Mouse (Mus musculus): Measurements from ENCODE around the gene S100a11. TPM values are rescaled to one million over a fixed set of nuclear protein-coding genes. Genes with fewer than 3 reads are reported as not detected.

The S100a11 gene
- polyA plus RNA-seq, 1 experiment: 151 TPM

DNA sequence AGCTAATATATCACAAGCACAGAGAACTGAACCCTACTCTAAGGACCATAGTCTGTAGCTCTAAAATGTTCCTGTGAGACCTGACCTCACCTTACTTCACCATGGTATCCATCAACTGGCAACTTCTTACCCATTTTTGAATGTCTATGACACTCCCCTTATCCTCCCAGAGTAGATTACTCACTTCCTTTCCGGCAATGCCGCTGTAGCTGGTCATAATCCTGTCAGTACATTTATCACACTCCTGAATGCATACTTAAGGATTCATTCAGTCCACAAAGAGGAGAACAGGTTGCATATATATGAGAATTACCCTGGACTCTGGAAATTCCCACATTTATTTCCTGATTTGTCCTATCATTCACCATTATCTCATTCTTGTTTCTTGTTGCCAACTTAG is 2.9 kb upstream of the S100a11 start:
- WGBS: 95% methylated on average over 2 of the region's 2 CpGs
- H3K36me3 ChIP-seq (ENCODE audit: control insufficient read depth, insufficient read depth, low read length): no peaks in the 10 kb centered on the region
- DNase-seq: no peak
- peaks cover 3% of the 10 kb centered on the region; the same call in 1 of the 2 replicates for H3K4me1 ChIP-seq (replicated peaks; ENCODE audit: control insufficient read depth, insufficient read depth, low read length)
- no peak overlapping the region for H3K27ac ChIP-seq (ENCODE audit: control insufficient read depth, insufficient read depth, low read length)
- no peak for TF ChIP-seq CTCF (IDR thresholded peaks at IDR 0.05; ENCODE audit: borderline replicate concordance, control insufficient read depth, extremely low read depth, insufficient read depth, low read length, poor library complexity)
- no peak for TF ChIP-seq POLR2A (IDR thresholded peaks at IDR 0.05; ENCODE audit: control insufficient read depth, extremely low read depth, insufficient read depth, low read length, poor library complexity)
- no peaks in the 10 kb centered on the region for H3K27me3 ChIP-seq (ENCODE audit: control insufficient read depth, insufficient read depth, low read length)
- H3K4me3 ChIP-seq (ENCODE audit: control insufficient read depth, insufficient read depth, low read length): no peak overlapping the region

DNA sequence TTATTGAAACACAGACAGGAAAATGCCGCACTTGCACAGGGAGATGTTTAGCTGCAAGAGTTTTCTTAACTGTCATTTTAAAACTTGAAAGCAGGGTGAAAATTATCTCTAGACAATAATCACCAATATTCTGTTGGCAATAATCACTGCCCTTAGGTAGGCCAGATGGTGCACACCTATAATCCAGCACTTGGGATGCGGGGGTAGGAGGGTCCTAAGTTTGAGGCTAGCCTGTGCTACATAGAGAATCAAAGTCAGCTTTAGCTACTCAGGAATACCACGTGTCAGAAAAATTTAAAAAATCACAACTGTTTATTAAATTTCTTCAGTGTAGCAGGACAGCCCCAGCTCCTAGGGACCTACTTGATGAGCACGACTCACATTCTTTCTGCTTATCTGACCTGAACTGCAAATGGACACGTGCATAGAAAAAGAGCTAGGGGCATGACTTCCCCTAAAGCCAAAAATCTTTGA is 395 bp upstream of the S100a11 start:
- WGBS: 57% methylated on average over 5 of the region's 5 CpGs
- TF ChIP-seq CTCF (IDR thresholded peaks at IDR 0.05; ENCODE audit: borderline replicate concordance, control insufficient read depth, extremely low read depth, insufficient read depth, low read length, poor library complexity) (no peak), POLR2A (IDR thresholded peaks at IDR 0.05; ENCODE audit: control insufficient read depth, extremely low read depth, insufficient read depth, low read length, poor library complexity) (no peak)
- DNase-seq: no peak
- H3K36me3 ChIP-seq (ENCODE audit: control insufficient read depth, insufficient read depth, low read length): no peaks in the 10 kb centered on the region
- peaks cover 3% of the 10 kb centered on the region; the same call in 1 of the 2 replicates for H3K4me1 ChIP-seq (replicated peaks; ENCODE audit: control insufficient read depth, insufficient read depth, low read length)
- H3K27me3 ChIP-seq (ENCODE audit: control insufficient read depth, insufficient read depth, low read length): no peaks in the 10 kb centered on the region
- H3K4me3 ChIP-seq (ENCODE audit: control insufficient read depth, insufficient read depth, low read length): no peak overlapping the region; the same call in 1 of the 2 replicates
- H3K27ac ChIP-seq (ENCODE audit: control insufficient read depth, insufficient read depth, low read length): no peak overlapping the region

DNA sequence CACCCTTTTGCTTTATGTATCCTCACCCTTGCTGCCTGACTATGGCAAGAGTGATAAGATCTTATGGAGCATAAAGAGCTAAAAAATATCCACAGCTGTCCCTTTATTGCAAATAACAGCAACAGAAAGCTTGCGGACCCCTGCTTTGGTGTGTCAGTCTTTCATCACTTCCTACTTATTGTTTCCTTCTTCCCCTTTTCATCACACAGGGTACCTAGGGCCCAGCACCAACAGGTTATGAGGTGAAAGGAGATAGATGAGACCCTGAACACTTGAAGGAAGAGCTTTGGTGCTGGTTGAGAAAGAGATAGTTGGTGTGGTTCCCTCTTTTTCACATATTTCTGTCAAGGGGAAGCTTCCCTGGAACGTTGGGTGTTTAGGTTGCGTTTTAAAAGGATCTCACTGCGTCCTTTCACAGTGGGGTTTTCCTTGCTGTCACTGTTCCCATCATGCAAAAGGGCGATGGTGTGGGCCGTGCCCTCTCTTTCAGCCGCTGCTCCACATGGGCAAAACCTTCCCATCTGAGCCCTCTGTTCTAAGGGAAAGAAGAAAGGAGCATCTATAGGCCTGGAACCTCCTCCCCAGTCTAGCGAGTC is 1.3 kb downstream of the S100a11 start:
- 0 out of 2 replicates have a peak, but pooled peaks cover 2% of the 10 kb centered on the region for H3K36me3 ChIP-seq (ENCODE audit: control insufficient read depth, insufficient read depth, low read length)
- no peak for DNase-seq
- TF ChIP-seq CTCF (IDR thresholded peaks at IDR 0.05; ENCODE audit: borderline replicate concordance, control insufficient read depth, extremely low read depth, insufficient read depth, low read length, poor library complexity) (no peak), POLR2A (IDR thresholded peaks at IDR 0.05; ENCODE audit: control insufficient read depth, extremely low read depth, insufficient read depth, low read length, poor library complexity) (no peak)
- H3K4me1 ChIP-seq (replicated peaks; ENCODE audit: control insufficient read depth, insufficient read depth, low read length): peaks cover 3% of the 10 kb centered on the region; the same call in 1 of the 2 replicates
- H3K4me3 ChIP-seq (ENCODE audit: control insufficient read depth, insufficient read depth, low read length): no peak overlapping the region
- H3K27ac ChIP-seq (ENCODE audit: control insufficient read depth, insufficient read depth, low read length): no peak overlapping the region
- no peaks in the 10 kb centered on the region for H3K27me3 ChIP-seq (ENCODE audit: control insufficient read depth, insufficient read depth, low read length)
- 74% methylated on average over 8 of the region's 8 CpGs for WGBS

DNA sequence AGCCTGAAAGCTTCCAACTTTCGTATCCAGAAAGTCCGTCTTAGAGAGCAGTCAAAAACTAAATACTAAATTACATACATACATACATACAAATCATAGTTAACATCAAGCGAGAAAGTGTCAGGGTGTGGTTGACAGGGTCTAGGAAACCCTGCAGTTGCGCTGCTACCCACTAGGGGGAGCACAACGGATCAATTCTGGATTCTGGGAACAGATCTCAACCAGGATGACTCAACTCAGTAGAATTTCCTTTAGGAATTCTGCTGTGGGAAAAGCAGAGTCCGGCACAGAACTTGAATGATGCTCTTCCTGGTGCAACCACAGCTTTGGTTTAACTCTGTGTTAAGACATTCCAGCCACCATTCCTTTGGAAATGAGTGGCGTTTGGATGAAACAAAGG is 2.3 kb downstream of the S100a11 start:
- no peaks in the 10 kb centered on the region for H3K27me3 ChIP-seq (ENCODE audit: control insufficient read depth, insufficient read depth, low read length)
- DNase-seq: peak; percentile 44
- no peak overlapping the region for H3K4me3 ChIP-seq (ENCODE audit: control insufficient read depth, insufficient read depth, low read length)
- TF ChIP-seq CTCF (IDR thresholded peaks at IDR 0.05; ENCODE audit: borderline replicate concordance, control insufficient read depth, extremely low read depth, insufficient read depth, low read length, poor library complexity) (no peak), POLR2A (IDR thresholded peaks at IDR 0.05; ENCODE audit: control insufficient read depth, extremely low read depth, insufficient read depth, low read length, poor library complexity) (no peak)
- 0 out of 2 replicates have a peak, but pooled peaks cover 5% of the 10 kb centered on the region for H3K36me3 ChIP-seq (ENCODE audit: control insufficient read depth, insufficient read depth, low read length)
- H3K4me1 ChIP-seq (replicated peaks; ENCODE audit: control insufficient read depth, insufficient read depth, low read length): peaks cover 3% of the 10 kb centered on the region; the same call in 1 of the 2 replicates
- no peak overlapping the region for H3K27ac ChIP-seq (ENCODE audit: control insufficient read depth, insufficient read depth, low read length)
- 64% methylated on average over 7 of the region's 7 CpGs for WGBS

DNA sequence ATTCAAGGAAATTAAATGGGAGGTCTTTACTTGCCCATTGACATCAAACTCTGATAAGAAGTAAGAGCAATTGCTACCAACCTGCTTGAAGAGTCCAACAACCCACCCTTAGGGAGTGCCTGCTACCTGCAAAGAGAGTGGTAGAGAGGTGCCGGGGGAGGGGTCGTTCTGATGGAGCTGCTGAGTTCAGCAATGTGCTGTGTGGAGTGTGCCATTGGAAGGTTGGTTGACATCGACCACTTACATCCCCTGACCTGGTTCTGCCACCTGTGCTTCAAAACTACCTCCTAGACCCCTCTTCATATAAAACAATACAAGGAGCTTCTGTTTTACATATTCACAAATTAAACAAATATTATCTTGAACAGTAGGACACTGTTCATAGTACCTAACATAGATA is 7.0 kb downstream of the S100a11 start:
- no peak for DNase-seq
- Histone ChIP-seq H3K36me3 (ENCODE audit: control insufficient read depth, insufficient read depth, low read length) (0 out of 2 replicates have a peak, but pooled peaks cover 5% of the 10 kb centered on the region), H3K27me3 (ENCODE audit: control insufficient read depth, insufficient read depth, low read length) (no peaks in the 10 kb centered on the region), H3K4me1 (replicated peaks; ENCODE audit: control insufficient read depth, insufficient read depth, low read length) (no peaks in the 10 kb centered on the region), H3K4me3 (ENCODE audit: control insufficient read depth, insufficient read depth, low read length) (no peak overlapping the region), H3K27ac (ENCODE audit: control insufficient read depth, insufficient read depth, low read length) (no peak overlapping the region)
- no peak for TF ChIP-seq CTCF (IDR thresholded peaks at IDR 0.05; ENCODE audit: borderline replicate concordance, control insufficient read depth, extremely low read depth, insufficient read depth, low read length, poor library complexity)
- no peak for TF ChIP-seq POLR2A (IDR thresholded peaks at IDR 0.05; ENCODE audit: control insufficient read depth, extremely low read depth, insufficient read depth, low read length, poor library complexity)
- 89% methylated on average over 3 of the region's 3 CpGs for whole genome bisulfite sequencing

DNA sequence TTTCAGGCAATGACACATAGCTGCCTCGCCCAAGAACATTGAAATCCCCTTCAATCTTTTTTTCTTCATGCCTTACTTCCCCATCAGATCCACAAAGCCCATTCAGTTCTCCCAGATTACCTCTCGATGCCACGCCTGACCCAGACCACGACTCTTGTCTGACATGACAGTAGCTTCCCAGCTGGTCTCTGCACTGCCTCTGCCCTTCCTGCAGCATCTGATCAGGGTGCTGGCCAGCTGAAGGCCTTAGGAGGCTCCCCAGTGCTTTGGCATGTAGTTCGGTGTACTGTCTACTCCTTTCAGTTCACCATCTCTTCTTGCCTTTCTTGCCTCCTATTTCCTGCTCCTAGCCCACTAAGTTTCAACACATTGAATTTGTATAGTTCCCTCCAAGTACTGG is 8.5 kb downstream of the S100a11 start:
- Histone ChIP-seq H3K27me3 (ENCODE audit: control insufficient read depth, insufficient read depth, low read length) (no peaks in the 10 kb centered on the region), H3K27ac (ENCODE audit: control insufficient read depth, insufficient read depth, low read length) (no peak overlapping the region), H3K4me3 (ENCODE audit: control insufficient read depth, insufficient read depth, low read length) (no peak overlapping the region), H3K36me3 (ENCODE audit: control insufficient read depth, insufficient read depth, low read length) (0 out of 2 replicates have a peak, but pooled peaks cover 5% of the 10 kb centered on the region), H3K4me1 (replicated peaks; ENCODE audit: control insufficient read depth, insufficient read depth, low read length) (no peaks in the 10 kb centered on the region)
- DNase-seq: no peak
- WGBS: 83% methylated on average over 5 of the region's 5 CpGs
- TF ChIP-seq POLR2A (IDR thresholded peaks at IDR 0.05; ENCODE audit: control insufficient read depth, extremely low read depth, insufficient read depth, low read length, poor library complexity): no peak
- TF ChIP-seq CTCF (IDR thresholded peaks at IDR 0.05; ENCODE audit: borderline replicate concordance, control insufficient read depth, extremely low read depth, insufficient read depth, low read length, poor library complexity): no peak

Measured in thymus, adult 2 months (tissue).